Mouse (Mus musculus): ENCODE results near the gene Kdm2b. TPM values are rescaled to one million over a fixed set of nuclear protein-coding genes. Genes with fewer than 3 reads are reported as not detected.

Kdm2b gene
- polyA plus RNA-seq (2015; fragmentation: Nextera tagmentation; extraction: Ambion mirVana): 101 and 104 TPM in 2 replicates

DNA sequence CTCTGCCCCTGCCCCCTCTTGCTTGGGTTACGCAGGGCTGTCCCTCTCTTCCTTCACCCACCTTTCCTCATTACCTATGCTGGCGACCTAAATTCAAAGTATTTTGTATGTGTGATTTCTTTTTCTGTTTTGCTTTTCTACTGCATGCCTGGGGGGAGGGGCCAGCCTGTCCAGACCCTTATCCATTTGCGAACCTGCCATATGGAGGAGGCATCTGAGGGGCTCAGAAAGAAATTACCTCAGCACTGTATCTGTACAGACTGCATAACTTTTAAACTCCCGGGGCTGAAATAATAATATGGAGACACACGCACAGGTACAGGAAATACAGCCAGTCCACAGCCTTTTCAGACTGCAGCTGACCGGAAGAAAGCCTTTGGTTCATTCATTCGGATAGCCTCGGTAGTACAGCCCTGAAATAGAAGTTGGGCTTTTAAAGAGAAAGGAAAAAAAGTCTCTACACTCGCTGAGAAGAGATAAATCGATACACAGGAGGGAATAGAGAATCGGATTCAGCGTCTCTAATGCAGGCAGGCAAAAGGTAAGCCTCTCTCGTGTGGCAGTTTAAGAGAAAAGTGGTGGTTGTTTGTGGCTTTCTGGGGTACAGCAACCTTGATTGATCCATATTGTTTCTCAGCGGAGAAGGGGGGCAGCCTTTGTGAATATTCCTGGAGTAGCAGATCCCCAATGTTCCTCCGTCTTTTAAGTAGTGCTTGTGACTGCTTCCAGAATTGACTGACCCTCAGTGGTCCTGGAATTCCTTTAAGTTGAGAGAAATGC is at the start of gene Kdm2b:
Kdm2b (minus strand) TSS at position 273 of the 780 bp plus-strand sequence.
- Histone ChIP-seq H3K9me3 (no peaks in the 10 kb centered on the region), H3K4me1 (replicated peaks) (peaks cover 66% of the 10 kb centered on the region), H3K4me3 (peak within 1 kb of the TSS; percentile 66), H3K27me3 (0 out of 2 replicates have a peak, but pooled peaks cover 4% of the 10 kb centered on the region), H3K36me3 (no peaks in the 10 kb centered on the region), H3K4me2 (peak within 1 kb of the TSS; percentile 87), H3K27ac (peak within 1 kb of the TSS; percentile 88), H3K9ac (peak within 1 kb of the TSS; percentile 70)
- WGBS: 2% methylated on average over 15 of the region's 15 CpGs
- ATAC-seq (ENCODE audit: low FRiP score): peak; percentile 27; the same call in 1 of the 2 replicates

DNA sequence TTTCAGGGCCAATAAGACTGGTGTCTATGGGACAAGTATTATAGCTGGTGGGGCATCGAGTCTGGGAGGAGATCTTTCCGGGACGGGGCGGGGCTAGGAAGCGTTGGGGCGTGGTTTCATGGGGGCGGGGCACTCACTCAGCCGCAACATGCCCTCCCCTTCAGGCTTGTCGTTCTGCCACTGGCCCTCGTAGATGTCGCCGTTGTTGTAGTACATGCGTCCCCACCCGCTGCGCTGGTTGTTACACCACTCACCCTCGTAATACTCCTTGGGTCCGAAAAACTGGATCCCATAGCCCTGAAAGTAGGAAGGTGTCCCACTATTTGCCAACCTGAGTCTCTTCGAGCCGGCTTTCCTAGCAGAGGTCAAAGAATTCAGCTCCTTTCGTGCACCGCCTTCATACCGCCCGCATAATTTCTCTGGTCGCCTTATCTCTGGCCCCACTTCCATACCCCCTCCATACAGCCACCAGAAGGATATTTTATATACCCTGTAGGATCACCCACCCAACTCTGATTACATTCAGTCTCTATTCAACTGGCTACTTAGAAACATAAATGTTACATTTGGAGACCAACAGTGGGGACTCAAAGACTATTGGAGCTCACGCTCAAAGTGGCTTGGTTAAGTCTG is 49.6 kb upstream of the Kdm2b start:
- Histone ChIP-seq H3K9ac (0 out of 2 replicates have a peak overlapping the region, but pooled peaks have one; percentile 43), H3K27ac (no peak overlapping the region), H3K4me3 (peak overlapping the region; percentile 25), H3K4me1 (replicated peaks) (peaks cover 9% of the 10 kb centered on the region; the same call in 1 of the 2 replicates), H3K36me3 (no peaks in the 10 kb centered on the region), H3K4me2 (peak overlapping the region; percentile 51), H3K9me3 (no peaks in the 10 kb centered on the region), H3K27me3 (0 out of 2 replicates have a peak, but pooled peaks cover 7% of the 10 kb centered on the region)
- WGBS: 3% methylated on average over 25 of the region's 25 CpGs
- ATAC-seq (ENCODE audit: low FRiP score): no peak

DNA sequence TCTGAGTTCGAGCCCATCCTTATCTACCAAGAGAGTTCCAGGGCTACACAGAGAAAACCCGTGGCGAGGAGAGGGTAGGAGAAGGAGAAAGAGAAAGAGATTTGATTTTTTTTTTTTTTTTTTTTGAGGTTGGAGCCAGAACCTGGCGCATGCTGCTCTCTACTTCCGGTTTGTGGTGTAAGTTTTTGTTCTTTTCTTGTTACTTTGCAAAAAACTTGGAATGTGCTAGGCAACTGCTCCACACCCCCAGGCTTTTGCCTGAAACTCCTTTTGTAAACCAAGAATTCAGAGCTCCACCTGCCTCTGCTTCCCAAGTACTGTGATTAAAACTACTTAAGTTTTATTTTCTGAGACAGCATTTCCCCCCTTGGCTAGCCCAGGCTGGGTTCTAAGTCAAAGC is 48.5 kb upstream of the Kdm2b start:
- no peaks in the 10 kb centered on the region for H3K9me3 ChIP-seq
- H3K9ac ChIP-seq: no peak overlapping the region
- no peak for ATAC-seq (ENCODE audit: low FRiP score)
- 84% methylated on average over 5 of the region's 5 CpGs for whole genome bisulfite sequencing
- H3K36me3 ChIP-seq: no peaks in the 10 kb centered on the region
- peaks cover 9% of the 10 kb centered on the region; the same call in 1 of the 2 replicates for H3K4me1 ChIP-seq (replicated peaks)
- H3K27ac ChIP-seq: no peak overlapping the region
- no peak overlapping the region for H3K4me3 ChIP-seq
- 0 out of 2 replicates have a peak, but pooled peaks cover 7% of the 10 kb centered on the region for H3K27me3 ChIP-seq
- no peak overlapping the region for H3K4me2 ChIP-seq

DNA sequence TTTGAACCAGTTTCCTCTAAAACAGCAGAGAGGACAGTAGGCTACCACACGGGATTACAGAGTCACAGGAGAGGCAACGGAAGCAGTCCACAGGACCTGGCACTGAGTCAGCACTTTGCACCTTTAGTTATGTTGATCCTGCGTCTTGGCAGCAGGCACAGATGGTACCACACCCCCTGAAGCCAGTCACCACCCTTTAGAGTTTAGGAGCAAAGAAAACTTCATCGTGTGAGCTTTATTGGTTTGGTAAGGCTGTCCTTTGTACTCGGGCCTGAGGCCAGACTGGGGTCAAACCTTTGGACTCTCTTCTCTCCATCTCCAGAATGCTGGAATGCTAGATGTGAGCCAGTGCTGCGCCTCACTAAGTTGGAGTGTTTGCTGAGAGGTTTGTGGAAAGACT is 45.9 kb upstream of the Kdm2b start:
- 35% methylated on average over 6 of the region's 6 CpGs for WGBS
- ATAC-seq (ENCODE audit: low FRiP score): no peak
- Histone ChIP-seq H3K36me3 (peaks cover 11% of the 10 kb centered on the region), H3K4me3 (no peak overlapping the region), H3K27me3 (0 out of 2 replicates have a peak, but pooled peaks cover under 1% of the 10 kb centered on the region), H3K4me1 (replicated peaks) (peaks cover 9% of the 10 kb centered on the region; the same call in 1 of the 2 replicates), H3K9me3 (no peaks in the 10 kb centered on the region), H3K9ac (no peak overlapping the region), H3K27ac (no peak overlapping the region), H3K4me2 (no peak overlapping the region)

DNA sequence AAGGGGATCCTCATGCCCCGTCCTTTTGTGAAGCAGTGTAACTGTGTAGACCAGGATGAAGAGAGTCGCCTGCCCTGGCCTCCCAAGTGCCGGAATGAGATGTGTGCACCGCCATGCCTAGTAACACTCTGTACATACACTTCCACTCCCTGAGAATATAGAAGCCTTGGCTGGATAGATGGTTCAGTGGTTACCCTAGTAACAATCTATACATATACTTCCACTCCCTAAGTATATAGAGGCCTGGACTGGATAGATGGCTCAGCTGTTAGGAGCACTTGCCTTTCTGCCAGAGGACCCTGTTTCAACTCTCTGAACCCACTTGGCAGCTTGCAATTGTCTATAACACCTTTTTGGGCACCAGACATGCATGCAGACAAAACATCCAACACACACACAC is 45.5 kb upstream of the Kdm2b start:
- no peak overlapping the region for H3K4me3 ChIP-seq
- peaks cover 15% of the 10 kb centered on the region for H3K36me3 ChIP-seq
- 86% methylated on average over 4 of the region's 4 CpGs for WGBS
- peaks cover 9% of the 10 kb centered on the region; the same call in 1 of the 2 replicates for H3K4me1 ChIP-seq (replicated peaks)
- no peak overlapping the region for H3K27ac ChIP-seq
- H3K4me2 ChIP-seq: no peak overlapping the region
- ATAC-seq (ENCODE audit: low FRiP score): no peak
- no peaks in the 10 kb centered on the region for H3K9me3 ChIP-seq
- H3K27me3 ChIP-seq: no peaks in the 10 kb centered on the region
- H3K9ac ChIP-seq: no peak overlapping the region

DNA sequence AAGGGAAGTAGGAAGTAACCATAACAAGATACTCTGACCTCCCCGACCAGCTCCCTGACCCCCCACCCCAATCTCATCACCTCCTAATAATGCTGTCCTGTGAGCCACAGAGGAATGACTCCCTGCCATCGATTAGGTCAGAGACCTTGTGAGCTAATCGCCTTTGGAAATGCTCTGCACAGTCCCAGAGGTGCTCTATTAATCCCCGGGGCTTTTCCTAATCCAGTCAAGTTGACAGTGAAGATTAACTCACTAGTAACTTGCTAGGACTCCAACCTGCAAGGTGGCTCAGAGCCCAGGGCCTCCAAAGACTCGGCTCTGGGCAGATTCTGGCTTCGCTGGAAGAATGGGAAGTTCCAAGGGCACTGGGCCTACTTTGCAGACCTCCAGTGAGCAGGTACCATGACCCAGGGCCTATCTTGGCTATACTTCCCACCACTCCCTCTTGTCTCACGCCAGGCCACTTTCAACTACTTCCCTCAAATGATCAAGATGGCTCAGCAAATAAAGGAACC is 44.1 kb upstream of the Kdm2b start:
- no peak overlapping the region for H3K9ac ChIP-seq
- no peak overlapping the region for H3K4me2 ChIP-seq
- no peak for ATAC-seq (ENCODE audit: low FRiP score)
- no peaks in the 10 kb centered on the region for H3K27me3 ChIP-seq
- H3K9me3 ChIP-seq: no peaks in the 10 kb centered on the region
- H3K27ac ChIP-seq: no peak overlapping the region
- H3K4me1 ChIP-seq (replicated peaks): no peaks in the 10 kb centered on the region
- H3K4me3 ChIP-seq: no peak overlapping the region
- H3K36me3 ChIP-seq: peaks cover 27% of the 10 kb centered on the region
- 82% methylated on average over 7 of the region's 7 CpGs for WGBS

DNA sequence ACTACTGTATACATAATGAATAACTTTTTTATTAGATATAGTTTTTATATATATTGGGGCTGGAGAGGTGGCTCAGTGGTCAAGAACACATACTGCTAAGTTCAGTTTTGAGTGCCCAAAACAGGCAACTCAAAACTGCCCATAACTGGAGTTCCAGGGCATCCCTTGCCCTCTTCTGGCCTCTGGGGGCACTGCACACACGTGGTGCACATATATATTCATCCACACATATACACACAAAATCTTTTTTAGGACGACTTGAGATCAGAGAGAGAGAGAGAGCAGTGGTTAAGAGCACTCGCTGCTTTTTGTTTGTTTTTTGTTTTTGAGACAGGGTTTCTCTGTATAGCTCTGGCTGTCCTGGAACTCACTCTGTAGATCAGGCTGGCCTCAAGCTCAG is 41.7 kb upstream of the Kdm2b start:
- Histone ChIP-seq H3K27me3 (no peaks in the 10 kb centered on the region), H3K9ac (no peak overlapping the region), H3K4me2 (no peak overlapping the region), H3K4me3 (no peak overlapping the region), H3K27ac (no peak overlapping the region), H3K36me3 (peaks cover 27% of the 10 kb centered on the region), H3K9me3 (no peaks in the 10 kb centered on the region), H3K4me1 (replicated peaks) (peaks cover 4% of the 10 kb centered on the region; the same call in 1 of the 2 replicates)
- 92% methylated on average over 3 of the region's 3 CpGs for WGBS
- ATAC-seq (ENCODE audit: low FRiP score): no peak

DNA sequence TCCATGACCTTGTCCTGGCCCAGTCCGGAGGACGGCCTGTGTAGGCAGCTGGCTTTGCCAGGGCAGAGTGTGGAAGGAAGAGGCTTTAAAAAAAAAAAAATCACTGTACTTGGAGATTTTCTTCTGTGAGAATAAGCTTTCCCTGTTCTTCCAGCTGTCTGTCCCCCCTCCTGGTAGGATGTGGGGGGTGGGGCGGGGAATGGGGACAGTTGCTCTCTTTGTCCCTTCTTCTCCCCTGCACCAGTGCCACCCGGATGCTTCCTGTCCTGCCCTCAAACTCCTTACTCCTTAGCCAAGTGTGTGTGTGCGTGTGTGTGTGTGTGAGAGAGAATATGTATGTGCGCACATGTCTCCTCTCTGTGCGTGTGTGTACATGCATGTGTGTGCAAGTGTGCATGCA is 40.1 kb upstream of the Kdm2b start:
- no peak overlapping the region for H3K4me2 ChIP-seq
- no peaks in the 10 kb centered on the region for H3K9me3 ChIP-seq
- peaks cover 27% of the 10 kb centered on the region for H3K36me3 ChIP-seq
- H3K27ac ChIP-seq: no peak overlapping the region
- H3K4me3 ChIP-seq: no peak overlapping the region
- ATAC-seq (ENCODE audit: low FRiP score): no peak
- H3K9ac ChIP-seq: no peak overlapping the region
- H3K27me3 ChIP-seq: no peaks in the 10 kb centered on the region
- WGBS: 87% methylated on average over 7 of the region's 7 CpGs
- H3K4me1 ChIP-seq (replicated peaks): peaks cover 8% of the 10 kb centered on the region; the same call in 1 of the 2 replicates

DNA sequence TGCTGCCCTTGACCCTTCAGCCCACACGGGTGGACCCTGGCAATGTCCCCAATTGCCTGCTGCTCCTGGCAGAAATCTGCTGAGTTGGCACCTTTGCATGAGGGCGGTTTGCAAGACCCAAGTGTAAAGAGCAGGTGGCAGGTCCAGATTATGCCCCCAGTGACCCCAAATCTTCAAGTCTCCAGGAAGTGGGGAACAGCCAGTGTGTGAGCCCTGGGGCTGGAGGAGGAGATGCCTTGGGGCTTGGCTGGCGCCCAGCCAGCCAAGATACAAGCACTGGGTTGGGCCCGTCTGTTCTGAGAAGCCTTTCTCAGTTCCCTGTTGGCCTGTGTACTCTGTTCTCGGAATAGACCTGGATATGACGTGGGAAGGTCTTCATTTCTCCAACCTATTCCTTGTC is 37.8 kb upstream of the Kdm2b start:
- no peaks in the 10 kb centered on the region for H3K27me3 ChIP-seq
- WGBS: 77% methylated on average over 6 of the region's 6 CpGs
- no peak overlapping the region for H3K4me2 ChIP-seq
- no peak overlapping the region for H3K27ac ChIP-seq
- H3K9me3 ChIP-seq: no peaks in the 10 kb centered on the region
- no peak overlapping the region for H3K4me3 ChIP-seq
- H3K4me1 ChIP-seq (replicated peaks): peaks cover 8% of the 10 kb centered on the region; the same call in 1 of the 2 replicates
- H3K9ac ChIP-seq: no peak overlapping the region
- peaks cover 27% of the 10 kb centered on the region for H3K36me3 ChIP-seq
- no peak for ATAC-seq (ENCODE audit: low FRiP score)

DNA sequence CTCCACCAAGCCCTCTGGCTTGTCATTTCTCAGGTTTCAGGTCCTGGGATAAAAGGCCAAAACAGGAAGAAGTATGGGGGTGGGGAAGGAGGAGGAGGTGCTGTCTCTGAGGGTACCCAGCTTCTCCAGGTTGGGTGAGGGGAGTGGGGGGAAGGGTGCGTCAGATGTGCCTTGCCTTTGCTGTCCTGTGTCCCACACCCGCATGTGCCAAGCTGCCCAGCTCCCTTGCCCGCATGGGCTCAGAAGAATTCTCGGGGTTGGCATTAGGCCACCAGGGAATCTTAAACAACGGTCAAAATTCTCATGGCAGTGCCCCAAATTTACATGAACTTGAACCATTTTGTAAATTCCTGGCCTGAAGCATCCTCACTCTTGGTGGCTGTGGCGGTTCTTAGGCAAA is 36.8 kb upstream of the Kdm2b start:
- Histone ChIP-seq H3K9me3 (no peaks in the 10 kb centered on the region), H3K4me2 (no peak overlapping the region), H3K4me3 (no peak overlapping the region), H3K9ac (no peak overlapping the region), H3K36me3 (peaks cover 22% of the 10 kb centered on the region), H3K27ac (no peak overlapping the region), H3K4me1 (replicated peaks) (peaks cover 8% of the 10 kb centered on the region; the same call in 1 of the 2 replicates), H3K27me3 (no peaks in the 10 kb centered on the region)
- WGBS: 76% methylated on average over 6 of the region's 6 CpGs
- no peak for ATAC-seq (ENCODE audit: low FRiP score)

DNA sequence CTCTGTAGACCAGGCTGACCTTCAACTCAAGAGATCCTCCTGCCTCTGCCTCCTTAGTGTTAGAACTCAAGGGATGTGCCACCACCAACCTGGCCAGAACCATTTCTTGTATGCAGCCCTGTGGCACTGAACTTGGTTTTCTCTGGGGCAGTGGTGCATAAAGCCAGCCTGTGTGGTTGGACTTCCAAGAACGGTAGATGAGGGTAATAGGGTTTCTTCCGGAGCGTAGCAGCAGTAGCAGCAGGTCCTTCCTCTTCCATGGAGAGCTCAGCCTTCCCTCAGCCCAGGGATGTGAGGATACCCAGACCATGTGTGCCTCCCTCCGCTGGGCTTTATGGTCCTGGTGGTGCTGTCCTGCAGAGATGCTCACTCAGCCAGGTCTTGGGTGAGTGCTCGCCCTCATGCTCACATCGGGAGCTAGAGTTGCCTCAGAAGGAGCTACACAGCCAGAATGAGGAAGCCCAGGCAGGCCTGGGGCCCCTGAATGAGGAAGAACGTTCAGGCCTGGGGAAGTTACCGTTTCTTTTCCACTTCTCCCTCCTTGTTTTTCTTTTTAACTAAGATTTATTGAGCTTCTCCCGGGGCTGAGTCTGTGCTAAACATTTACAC is 35.4 kb upstream of the Kdm2b start:
- no peak for ATAC-seq (ENCODE audit: low FRiP score)
- H3K9ac ChIP-seq: no peak overlapping the region
- H3K27ac ChIP-seq: no peak overlapping the region
- H3K36me3 ChIP-seq: peaks cover 12% of the 10 kb centered on the region
- H3K4me3 ChIP-seq: no peak overlapping the region
- no peak overlapping the region for H3K4me2 ChIP-seq
- H3K27me3 ChIP-seq: no peaks in the 10 kb centered on the region
- WGBS: 83% methylated on average over 9 of the region's 9 CpGs
- H3K9me3 ChIP-seq: no peaks in the 10 kb centered on the region
- H3K4me1 ChIP-seq (replicated peaks): peaks cover 9% of the 10 kb centered on the region

DNA sequence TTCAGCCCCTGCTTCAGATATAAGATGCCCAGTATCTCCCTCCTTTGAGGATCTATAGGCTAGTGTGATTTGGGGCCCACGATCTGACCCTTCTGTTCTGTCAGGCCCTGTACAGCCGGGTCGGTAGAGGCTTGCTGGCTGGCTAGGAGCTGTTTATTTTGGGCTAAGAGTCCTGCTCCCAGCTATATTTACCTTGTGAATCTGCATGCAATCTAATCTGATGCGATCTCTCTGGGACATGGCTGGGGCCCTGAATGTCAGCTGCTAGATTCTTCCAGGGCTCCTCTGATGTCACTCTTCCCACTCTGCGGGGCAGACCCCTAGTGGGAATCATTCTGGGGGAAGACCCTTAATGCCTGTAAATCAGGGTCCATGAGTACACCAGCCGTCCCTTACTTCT is 34.7 kb upstream of the Kdm2b start:
- no peak for ATAC-seq (ENCODE audit: low FRiP score)
- H3K4me1 ChIP-seq (replicated peaks): peaks cover 17% of the 10 kb centered on the region
- no peak overlapping the region for H3K4me3 ChIP-seq
- no peak overlapping the region for H3K9ac ChIP-seq
- no peak overlapping the region for H3K4me2 ChIP-seq
- no peaks in the 10 kb centered on the region for H3K27me3 ChIP-seq
- no peak overlapping the region for H3K27ac ChIP-seq
- no peaks in the 10 kb centered on the region for H3K9me3 ChIP-seq
- 93% methylated on average over 6 of the region's 6 CpGs for WGBS
- H3K36me3 ChIP-seq: peaks cover 4% of the 10 kb centered on the region

Data from hindbrain, embryonic 13.5 days (tissue).